Mouse (Mus musculus) bone marrow, adult 2 months (tissue): ENCODE measurements at regions not wholly inside any gene's neighbourhood (a gene's known extent, or its start where the extent isn't known, plus 50 kb on each side); places are given as distances from the start of the nearest gene placed in this dataset.

Experiments
- CTCF ChIP-seq: fragments of 200-500 bp; IDR thresholded peaks from 2 replicates; pipeline ENCODE4 v1.5.1; 2011; ENCODE audit warnings: low read length, control low read depth; ENCODE audit not compliant: control insufficient read depth, insufficient read depth
- POLR2A ChIP-seq: fragments of 200-500 bp; IDR thresholded peaks from 2 replicates; pipeline ENCODE4 v1.6.1; 2011; ENCODE audit warnings: low read depth, mild to moderate bottlenecking, control low read depth, low read length, borderline replicate concordance; ENCODE audit not compliant: control insufficient read depth

- TF ChIP-seq CTCF (no peak), POLR2A (no peak)
These were observed 144.9 kb upstream of the Lyplal1 start for GRCm38 (mm10) chr1:186262040-186262439.
